Mouse (Mus musculus): Measurements from ENCODE around the gene Olfm2. TPM values are rescaled to one million over a fixed set of nuclear protein-coding genes. Genes with fewer than 3 reads are reported as not detected.

Olfm2 gene
- total and polyA plus RNA-seq, 3 experiments = 0.08 to 0.47 TPM; not detected in 1

- peak within 1 kb of the TSS; percentile 92 to 99 (median 97) for H3K4me3 ChIP-seq (replicated peaks in 1 of 3; ENCODE audit: low read depth in 2 of 3, low read length in 2 of 3, poor library complexity in 1 of 3)
- H3K36me3 ChIP-seq (replicated peaks in 1 of 2; ENCODE audit: control insufficient read depth in 1 of 2, insufficient read depth in 1 of 2, low read length in 1 of 2) = peaks cover 31 to 61% of the 10 kb centered on the region in 2 experiments
- TF ChIP-seq USF2 (conservative IDR thresholded peaks at IDR 0.05; ENCODE audit: low read depth, low read length) (no peak), E2F4 (IDR thresholded peaks at IDR 0.05; ENCODE audit: insufficient replicate concordance, low read depth, low read length) (peak; percentile 32; the same call in 1 of the 2 replicates), RCOR1 (conservative IDR thresholded peaks at IDR 0.05; ENCODE audit: low read depth, low read length) (no peak), JUN (IDR thresholded peaks at IDR 0.05; ENCODE audit: insufficient read depth, low read depth, low read length) (no peak), POLR2A (IDR thresholded peaks at IDR 0.05; ENCODE audit: low read depth, low read length) (peak; percentile 90), ZMIZ1 (IDR thresholded peaks at IDR 0.05; ENCODE audit: low read depth, low read length) (peak; percentile 92), BHLHE40 (IDR thresholded peaks at IDR 0.05; ENCODE audit: low read depth, low read length) (no peak), CHD2 (IDR thresholded peaks at IDR 0.05; ENCODE audit: low read length) (peak; percentile 91), ETS1 (conservative IDR thresholded peaks at IDR 0.05; ENCODE audit: low read depth, low read length) (no peak), ELF1 (IDR thresholded peaks at IDR 0.05; ENCODE audit: low read depth, low read length) (peak; percentile 99), NRF1 (IDR thresholded peaks at IDR 0.05; ENCODE audit: low read depth, low read length) (peak; percentile 73), MXI1 (IDR thresholded peaks at IDR 0.05; ENCODE audit: low read depth, low read length) (peak; percentile 100), MEF2A (IDR thresholded peaks at IDR 0.05; ENCODE audit: borderline replicate concordance, low read depth, low read length) (peak; percentile 64; the same call in 1 of the 2 replicates), RAD21 (IDR thresholded peaks at IDR 0.05; ENCODE audit: low read depth, low read length) (no peak), MYC (IDR thresholded peaks at IDR 0.05; ENCODE audit: low read depth, low read length) (no peak), KAT2A (IDR thresholded peaks at IDR 0.05; ENCODE audit: insufficient replicate concordance, low read length) (peak; percentile 85; the same call in 1 of the 2 replicates), MAX (IDR thresholded peaks at IDR 0.05; ENCODE audit: low read length) (peak; percentile 72), TBP (conservative IDR thresholded peaks at IDR 0.05; ENCODE audit: low read depth, low read length) (no peak), CHD1 (IDR thresholded peaks at IDR 0.05; ENCODE audit: low read depth, low read length) (no peak), EP300 (IDR thresholded peaks at IDR 0.05; ENCODE audit: low read length) (no peak), ZKSCAN1 (IDR thresholded peaks at IDR 0.05; ENCODE audit: borderline replicate concordance, low read depth, low read length) (no peak), POLR2AphosphoS2 (IDR thresholded peaks at IDR 0.05; ENCODE audit: low read depth, low read length) (peak; percentile 79; the same call in 1 of the 2 replicates), PAX5 (IDR thresholded peaks at IDR 0.05; ENCODE audit: low read length) (no peak), USF1 (IDR thresholded peaks at IDR 0.05; ENCODE audit: low read depth, low read length) (no peak), CTCF (conservative IDR thresholded peaks at IDR 0.05 in 1 of 2, IDR thresholded peaks at IDR 0.05 in 1 of 2; ENCODE audit: low read depth in 2 of 2, low read length in 2 of 2) (no peak), ZNF384 (IDR thresholded peaks at IDR 0.05; ENCODE audit: low read depth, low read length) (no peak), HCFC1 (IDR thresholded peaks at IDR 0.05; ENCODE audit: low read depth, low read length) (peak; percentile 80), SIN3A (IDR thresholded peaks at IDR 0.05; ENCODE audit: low read length) (peak; percentile 93), ZC3H11A (IDR thresholded peaks at IDR 0.05; ENCODE audit: low read depth, low read length) (no peak), MAZ (IDR thresholded peaks at IDR 0.05; ENCODE audit: low read depth, low read length) (no peak), MAFK (IDR thresholded peaks at IDR 0.05; ENCODE audit: insufficient replicate concordance, low read length) (no peak), GABPA (IDR thresholded peaks at IDR 0.05; ENCODE audit: insufficient replicate concordance, low read depth, low read length) (no peak), IRF4 (IDR thresholded peaks at IDR 0.05; ENCODE audit: low read depth, low read length) (no peak), TCF12 (IDR thresholded peaks at IDR 0.05; ENCODE audit: low read depth, low read length) (peak; percentile 90), SMC3 (IDR thresholded peaks at IDR 0.05; ENCODE audit: low read depth, low read length) (no peak), NELFE (IDR thresholded peaks at IDR 0.05; ENCODE audit: low read depth, low read length) (peak; percentile 93), JUND (conservative IDR thresholded peaks at IDR 0.05; ENCODE audit: low read depth, low read length) (no peak), UBTF (IDR thresholded peaks at IDR 0.05; ENCODE audit: low read depth, low read length) (no peak)
- H3K27ac ChIP-seq (ENCODE audit: insufficient read depth, low read depth) = no peak within 1 kb of the TSS; the same call in 1 of the 2 replicates
- in situ Hi-C loops (cut with MboI; ENCODE audit: low pct_ligation_motif_present, low pct_unique_long_range_greater_than_20kb, low sequenced_read_pairs) = no loop called here
- H3K9ac ChIP-seq (ENCODE audit: insufficient read depth, low read depth) = peak within 1 kb of the TSS; percentile 85
- H3K79me2 ChIP-seq (replicated peaks; ENCODE audit: control insufficient read depth, extremely low read depth, insufficient read depth, poor library complexity, severe bottlenecking) = peaks cover 44% of the 10 kb centered on the region
- no peaks in the 10 kb centered on the region for H3K9me3 ChIP-seq (replicated peaks; ENCODE audit: low read length)
- dilution Hi-C loops (cut with MboI; ENCODE audit: extremely low pct_ligation_motif_present, extremely low pct_unique_long_range_greater_than_20kb, low sequenced_read_pairs) = no loop called here
- no peaks in the 10 kb centered on the region for H3K27me3 ChIP-seq (replicated peaks)
- peak; percentile 99 for DNase-seq (ENCODE audit: extremely low read depth)
- H3K4me1 ChIP-seq (ENCODE audit: control insufficient read depth in 1 of 2, insufficient read depth in 2 of 2) = peaks cover 14 to 37% of the 10 kb centered on the region in 2 experiments; a peak in 3 of 4 replicates
- H3K4me2 ChIP-seq (ENCODE audit: insufficient read depth, low read depth, poor library complexity, severe bottlenecking) = peak within 1 kb of the TSS; percentile 98
These were observed 94.4 kb downstream of the Olfm2 start, which contains the start of gene Pin1 for GRCm38 (mm10) chr9:20651602-20652259. Gene Pin1, plus strand, starts transcription at chr9:20652095.
